Mouse (Mus musculus) embryo, embryonic 10 days (tissue): ENCODE results near the gene Dus3l.

Source experiments
- DNase-seq: peaks from one replicate; pipeline ENCODE4 v3.0.0-alpha.2; 2015; ENCODE audit warnings: low spot score

Dus3l gene

DNA sequence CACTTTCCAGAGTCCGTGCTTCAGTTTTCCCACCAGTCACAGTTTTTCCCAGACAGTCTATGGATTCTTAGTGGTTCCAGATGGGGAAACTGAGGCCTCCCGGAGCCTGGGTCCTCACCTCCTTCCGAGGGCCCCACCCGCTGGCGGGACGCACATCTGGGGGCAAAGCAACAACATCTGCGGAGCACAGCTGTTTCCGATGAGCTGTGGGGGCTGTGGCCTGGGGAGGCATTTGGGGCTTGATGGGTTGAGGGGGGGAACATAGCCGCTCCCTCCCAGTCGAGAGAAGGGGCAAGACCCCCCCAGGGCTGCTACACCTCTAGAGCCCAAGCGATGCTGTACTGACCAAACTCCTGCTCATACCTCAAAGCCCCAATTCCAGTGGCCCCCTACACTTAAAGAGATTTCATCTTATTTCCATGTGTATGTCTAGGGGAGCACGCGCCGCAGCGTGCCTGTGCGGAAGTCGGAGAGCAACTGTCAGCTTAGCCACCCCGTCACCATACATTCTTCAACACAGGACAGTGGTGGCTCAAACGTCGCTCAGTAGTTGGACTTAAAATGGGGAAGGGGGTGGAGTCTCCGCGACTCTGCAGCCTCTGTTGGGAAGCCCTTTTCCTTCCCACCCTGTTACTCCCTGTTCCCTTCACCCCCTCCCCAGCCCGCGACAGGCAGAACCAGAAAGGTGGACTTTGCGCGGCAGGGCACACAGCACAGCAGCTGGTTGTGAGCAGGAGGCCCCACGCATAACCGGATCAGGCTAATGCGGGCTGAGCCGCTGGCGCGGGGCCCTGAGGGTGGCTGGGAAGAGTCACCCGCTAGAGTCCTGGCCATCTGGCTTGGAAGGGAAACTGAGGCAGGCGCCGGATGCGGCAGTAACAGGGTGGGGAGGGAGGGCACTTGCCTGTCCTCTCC is 10.0 kb upstream of the Dus3l start:
- DNase-seq: peak; percentile 37

DNA sequence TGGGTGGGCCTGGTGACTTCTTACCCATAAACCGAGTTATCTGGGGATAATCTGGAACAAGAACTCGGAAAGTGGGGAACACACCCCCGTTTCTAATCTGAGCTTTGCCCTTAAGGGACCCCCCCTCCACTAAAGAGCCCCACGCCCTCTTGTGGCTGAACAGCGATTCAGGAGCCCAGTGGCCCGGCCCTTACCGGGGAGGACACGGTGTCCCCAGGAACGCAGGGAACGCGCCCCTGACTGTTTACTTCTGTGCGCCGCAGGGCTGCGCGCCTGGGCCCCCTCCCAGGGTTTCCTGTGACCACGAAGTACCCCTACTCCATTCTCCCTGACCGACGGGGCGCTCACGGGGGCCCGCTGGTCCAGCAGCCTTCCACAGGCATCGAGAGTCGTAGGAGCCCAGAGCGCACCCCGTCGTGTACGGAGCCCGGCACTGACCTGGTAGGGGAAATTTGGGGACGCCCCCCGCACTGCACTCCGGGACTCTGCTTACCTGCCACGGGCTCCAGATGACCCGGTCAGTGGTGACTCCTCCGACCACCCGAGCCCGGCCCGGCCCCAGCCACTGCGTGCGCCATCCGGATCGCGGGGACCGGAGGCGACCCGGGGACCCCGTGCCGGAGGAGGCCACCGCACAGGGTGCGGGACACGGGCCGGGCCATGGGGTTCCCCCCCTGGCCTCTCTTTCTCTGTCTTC is 7.7 kb upstream of the Dus3l start:
- DNase-seq: peak; percentile 23

DNA sequence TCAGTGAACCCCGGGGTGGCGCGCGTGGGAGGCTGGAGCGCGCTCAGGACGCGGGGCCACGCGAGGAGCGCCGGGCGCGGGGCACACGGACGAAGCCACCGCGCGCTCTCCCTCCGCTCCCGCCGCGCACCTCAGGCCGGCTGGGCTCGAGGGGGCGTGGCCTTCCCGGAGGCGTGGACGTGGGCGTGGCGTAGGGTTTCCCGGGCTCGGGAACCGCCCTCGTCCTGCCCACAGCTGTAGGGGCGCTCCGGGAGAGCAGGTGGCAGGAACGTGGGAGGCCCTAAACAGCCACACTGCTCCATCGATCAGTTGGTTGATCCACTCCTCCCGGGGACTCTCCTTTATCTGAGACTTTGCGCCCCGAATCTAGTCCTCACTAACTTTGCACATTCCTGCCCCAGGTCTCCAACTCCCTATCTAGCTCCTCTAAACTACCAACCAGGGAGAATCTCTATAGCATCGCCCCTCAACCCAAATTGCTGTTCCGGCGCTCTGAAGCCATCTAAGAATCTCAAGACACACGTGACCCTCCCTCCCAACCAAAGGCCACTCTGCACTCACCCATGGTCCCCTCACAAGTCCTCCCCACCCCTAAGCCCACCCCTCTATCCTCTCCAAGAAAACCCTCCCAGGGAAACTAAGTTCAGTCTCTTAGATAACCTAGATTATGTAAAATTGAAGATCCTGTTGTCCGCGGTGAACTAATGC is 7.0 kb upstream of the Dus3l start, which contains the start of gene Nrtn:
Gene Nrtn (minus strand): TSS at position 115 of the 708 bp plus-strand sequence.
- peak; percentile 92 for DNase-seq

DNA sequence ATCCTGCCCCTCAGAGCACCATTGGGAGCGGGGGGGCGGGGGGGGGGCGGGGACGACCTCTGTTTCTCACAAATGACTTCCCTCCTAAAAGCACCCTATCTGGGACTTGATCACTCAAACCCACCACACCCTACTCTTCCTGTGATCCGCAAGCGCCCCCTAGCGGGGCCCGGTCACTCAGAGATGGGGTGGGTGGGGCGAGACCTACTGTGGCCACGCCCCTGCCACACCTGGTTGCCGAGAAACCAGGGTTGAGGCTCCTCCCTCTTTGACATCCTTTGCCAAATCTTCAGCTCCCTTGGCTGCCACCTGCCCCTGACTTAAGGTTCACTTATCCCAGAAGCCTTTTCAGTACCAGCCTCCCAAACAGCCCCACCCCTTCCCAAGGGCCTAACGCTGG is 6.4 kb upstream of the Dus3l start:
- DNase-seq: peak; percentile 52

DNA sequence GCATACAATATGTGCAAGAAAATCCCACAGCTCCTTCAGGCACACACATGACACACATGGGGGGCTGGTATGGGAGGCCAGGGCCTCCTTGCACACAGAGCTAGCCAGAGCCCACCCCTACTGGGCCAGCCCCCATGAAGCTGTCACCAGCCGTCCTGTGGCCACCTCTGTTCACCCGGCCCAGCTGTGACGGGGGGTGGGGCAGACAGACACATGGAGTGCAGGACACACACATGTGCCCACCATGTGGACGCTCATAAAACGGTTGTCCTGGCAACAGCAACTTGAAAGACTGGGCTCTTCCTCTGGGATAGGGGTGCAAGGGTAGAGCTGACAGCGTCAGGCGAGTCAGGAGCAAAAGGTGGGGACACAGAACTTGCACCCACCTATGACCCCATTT is 5.3 kb upstream of the Dus3l start:
- peak; percentile 44 for DNase-seq

DNA sequence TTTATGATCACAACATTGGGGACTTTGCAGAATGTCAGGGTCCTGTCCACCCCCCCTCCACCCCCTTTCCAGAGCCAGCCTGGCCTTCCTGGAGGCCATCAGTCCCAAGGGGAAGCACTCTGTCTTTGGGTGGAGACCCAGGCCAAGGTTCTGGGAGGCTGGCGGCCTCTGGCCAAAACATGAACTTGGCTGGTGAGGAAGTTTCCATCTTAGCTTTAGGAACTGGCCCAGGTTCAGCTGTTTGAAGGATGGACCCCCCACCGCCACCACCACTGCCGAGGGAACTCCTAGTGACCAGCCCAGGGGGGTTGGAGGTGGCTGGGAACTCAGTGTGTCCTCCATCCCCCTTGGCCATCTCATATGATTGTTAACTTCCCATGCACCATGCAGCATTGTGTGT is 3.5 kb upstream of the Dus3l start:
- DNase-seq: no peak

DNA sequence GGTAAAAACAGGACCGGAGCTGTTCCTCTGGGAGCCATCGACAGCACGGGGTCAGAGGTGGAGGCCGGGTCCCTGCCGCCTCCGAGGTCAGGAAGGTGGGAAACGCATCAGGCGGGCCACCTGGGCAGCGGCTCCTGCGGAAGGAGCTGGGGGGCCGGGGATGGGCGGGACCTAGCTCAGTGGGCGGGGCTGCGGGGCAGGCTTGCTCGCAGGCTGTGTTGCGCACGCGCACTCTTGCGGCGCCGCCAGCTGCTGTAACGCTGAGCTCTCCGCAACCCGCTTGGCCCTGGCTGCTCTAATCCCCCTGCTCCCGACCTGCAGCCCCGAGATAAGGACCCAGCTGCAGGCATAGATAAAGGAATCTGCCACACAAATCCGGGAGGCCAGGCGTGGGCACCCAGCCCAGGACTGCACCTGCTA is 2.6 kb upstream of the Dus3l start:
- peak; percentile 95 for DNase-seq

DNA sequence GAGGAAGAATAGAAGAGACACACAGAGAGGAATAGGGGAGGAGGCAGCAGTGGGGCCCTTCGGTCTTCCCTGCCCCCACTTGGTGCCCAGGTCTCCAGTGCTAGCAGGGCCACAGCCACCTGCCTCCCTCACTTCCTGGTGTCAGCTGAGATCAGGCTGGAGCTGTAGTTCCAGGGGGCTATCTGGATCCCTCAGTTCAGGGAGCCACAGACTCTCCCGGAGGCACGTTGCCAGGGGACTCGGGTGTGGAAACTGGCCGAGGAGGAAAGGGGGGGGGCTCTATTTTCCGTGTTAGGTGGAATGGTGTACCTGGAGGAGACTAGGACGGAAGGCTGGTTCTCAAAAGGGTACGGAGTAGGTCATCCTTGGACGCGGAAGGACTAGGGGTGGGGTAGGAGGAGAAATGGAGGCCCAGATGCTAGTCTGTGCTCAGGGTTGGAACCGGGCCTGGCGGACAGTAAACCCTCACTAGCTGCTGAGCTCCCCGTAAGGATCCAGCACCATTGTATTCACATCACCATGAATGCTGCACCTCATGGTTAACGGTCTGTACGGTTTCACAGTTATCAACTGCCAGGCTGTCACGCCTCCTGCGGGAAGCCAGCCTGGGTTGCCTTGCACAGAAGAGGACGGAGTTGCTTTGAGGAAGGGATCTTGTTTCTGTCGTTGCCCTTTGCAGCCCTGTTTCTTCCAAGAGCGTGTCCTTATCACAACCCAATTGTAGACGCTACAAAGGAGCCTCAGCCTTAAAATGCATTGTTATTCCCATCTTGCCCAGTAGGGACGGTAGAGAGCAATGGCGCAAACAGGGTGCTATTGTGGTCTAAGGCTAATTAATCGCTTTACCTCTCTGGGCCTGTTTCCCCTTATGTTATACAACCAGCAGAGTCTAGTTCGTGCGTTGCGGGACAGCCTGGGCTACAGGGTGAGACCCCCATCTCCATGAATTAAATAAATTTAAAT is 1.5 kb upstream of the Dus3l start:
- DNase-seq: peak; percentile 78

DNA sequence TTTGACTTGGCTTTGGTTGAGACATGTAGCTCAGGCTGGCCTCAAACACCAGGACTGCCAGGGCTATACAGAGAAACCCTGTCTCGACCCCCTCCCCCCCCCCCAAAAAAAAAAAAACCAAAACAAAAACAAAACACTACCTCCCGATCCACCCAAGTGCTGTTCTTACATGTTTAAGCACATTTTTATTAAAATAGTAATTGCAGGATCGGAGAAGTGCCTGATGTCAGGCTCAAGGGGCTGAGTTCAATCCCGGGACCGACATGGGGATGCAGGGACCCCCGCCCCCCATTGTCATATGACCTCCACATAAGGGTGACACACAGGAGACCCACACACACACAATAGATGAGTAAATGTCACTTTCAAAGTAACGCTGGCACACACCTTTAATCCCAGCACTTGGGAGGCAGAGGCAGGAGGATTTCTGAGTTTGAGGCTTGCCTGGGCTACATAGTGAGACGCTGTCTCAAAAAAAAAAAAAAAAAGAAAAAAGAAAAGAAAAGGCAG is 761 bp upstream of the Dus3l start:
- DNase-seq: no peak

DNA sequence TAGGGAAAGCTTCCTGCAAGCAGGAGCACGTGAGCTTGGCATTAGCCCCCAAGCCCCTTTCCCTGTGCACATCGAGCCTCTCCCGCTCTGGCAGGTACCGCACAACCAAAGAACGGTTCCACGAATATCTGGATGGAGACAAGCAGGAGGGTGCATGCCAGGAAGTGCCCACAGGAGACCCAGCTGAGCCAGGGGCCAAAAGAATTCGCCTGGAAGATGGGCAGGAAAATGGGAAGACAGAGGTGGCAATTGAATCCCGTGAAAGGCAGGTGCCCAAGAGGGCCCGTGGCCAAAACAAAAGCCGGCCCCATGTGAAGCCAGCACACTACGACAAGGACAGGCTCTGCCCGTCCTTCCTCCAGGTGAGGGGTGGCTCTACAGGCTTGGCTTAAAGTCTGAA is 874 bp downstream of the Dus3l start:
- DNase-seq: no peak

DNA sequence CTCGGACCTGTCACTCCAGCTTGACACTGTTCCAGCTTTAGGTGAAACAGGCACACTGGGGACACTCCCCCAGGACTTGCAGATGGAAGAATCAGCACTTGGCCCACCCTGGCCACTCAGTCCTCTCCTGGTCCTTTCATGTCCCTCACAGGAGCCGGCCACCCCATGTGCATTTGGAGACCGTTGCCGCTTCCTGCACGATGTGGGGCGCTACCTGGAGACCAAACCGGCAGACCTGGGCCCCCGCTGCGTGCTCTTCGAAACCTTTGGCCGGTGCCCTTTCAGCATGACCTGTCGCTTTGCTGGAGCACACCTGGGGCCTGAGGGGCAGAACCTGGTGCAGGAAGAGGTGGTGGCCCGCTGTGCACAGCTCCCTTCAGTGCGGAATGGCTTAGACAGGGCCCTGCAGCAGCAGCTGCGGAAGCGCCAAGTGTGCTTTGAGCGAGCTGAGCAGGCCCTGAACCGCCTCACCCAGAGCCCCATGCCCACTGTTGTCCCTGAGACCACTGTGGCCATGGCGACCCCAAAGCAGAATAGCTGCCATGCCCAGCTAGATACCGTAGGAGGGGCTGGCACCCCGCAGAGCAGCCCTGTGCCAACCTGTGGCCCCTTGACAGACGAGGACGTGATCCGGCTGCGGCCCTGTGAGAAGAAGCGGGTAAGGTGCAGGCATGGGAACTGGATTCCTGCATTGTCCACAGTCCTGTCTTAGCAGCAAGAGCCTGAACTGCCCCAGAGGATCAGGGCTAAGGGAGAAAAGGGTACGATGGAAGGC is 2.3 kb downstream of the Dus3l start:
- DNase-seq: no peak

DNA sequence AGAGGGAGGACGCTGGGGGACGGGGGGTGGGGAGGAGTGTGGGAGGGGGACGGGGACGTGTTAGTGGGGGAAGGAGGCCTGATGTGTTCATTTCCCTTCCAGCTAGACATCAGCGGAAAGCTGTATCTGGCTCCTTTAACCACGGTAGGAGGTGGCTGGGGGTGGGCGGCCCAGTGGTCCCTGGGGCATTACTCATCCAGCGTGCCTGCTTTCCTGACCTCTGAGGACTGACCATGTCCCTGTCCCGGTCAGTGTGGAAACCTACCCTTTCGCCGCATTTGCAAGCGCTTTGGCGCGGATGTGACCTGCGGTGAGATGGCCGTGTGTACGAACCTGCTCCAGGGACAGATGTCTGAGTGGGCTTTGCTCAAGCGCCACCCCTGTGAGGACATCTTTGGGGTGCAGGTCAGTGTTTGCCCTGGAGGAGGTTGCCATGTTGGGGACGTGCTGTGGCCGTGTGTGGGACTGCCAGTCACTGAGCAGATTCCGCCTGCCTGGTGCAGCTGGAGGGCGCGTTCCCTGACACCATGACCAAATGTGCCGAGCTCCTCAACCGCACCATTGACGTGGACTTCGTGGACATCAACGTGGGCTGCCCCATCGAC is 3.1 kb downstream of the Dus3l start:
- no peak for DNase-seq

DNA sequence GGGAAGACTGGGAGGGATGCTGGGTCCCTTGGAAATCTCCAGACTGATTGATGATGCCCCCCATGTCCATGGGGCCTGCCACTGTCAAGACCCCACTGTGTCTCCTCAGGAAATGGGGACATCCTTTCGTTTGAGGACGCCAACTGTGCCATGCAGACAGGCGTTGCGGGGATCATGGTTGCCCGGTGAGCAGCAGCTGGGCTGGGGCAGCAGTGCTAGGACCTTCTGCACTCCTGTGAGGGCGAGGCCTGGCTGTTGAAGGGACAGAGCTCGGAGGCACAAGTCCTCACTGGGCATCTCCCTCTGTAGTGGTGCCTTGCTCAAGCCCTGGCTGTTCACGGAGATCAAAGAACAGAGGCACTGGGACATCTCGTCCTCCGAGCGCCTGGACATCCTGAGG is 4.4 kb downstream of the Dus3l start:
- DNase-seq: no peak

DNA sequence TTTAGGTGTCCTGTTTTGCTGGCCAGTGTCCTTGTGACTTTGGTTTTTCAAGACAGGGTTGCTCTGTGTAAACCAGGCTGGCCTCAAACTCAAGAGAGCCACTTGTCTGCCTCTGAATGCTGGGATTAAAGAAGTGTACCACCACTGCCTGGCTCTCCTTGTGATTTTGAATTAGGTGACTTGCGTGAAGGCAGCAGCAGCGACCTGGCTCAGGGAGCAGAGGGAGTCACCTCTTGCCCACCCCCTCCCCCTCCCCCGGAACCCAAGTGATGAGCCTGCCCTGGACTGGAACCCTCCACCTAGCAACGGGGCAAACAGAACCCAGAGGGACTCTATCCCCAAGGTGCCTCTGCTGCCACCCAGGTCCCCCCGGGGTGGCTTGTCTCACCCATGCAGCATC is 5.4 kb downstream of the Dus3l start, which contains the start of gene Prr22:
Gene Prr22 (plus strand): TSS at position 301 of the 400 bp plus-strand sequence.
- no peak for DNase-seq

DNA sequence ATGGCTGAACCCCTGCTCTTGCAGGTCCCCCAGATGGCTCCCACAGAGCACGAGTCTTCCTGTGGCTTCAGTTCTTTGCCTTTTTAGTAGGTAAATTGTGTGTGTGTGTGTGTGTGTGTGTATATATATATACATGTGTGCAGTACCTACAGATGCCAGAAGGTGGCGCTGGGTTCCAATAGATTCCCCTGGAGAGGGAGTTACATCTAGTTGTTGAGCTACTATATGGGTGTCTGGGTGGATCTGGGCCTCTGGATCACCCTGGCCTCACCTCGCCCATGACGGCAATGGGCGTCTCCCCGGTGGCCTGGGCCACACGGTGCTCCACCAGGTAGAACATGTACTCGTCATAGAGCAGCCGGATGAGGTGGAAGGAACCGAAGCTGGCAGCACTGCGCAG is 13.0 kb downstream of the Dus3l start:
- DNase-seq: no peak

DNA sequence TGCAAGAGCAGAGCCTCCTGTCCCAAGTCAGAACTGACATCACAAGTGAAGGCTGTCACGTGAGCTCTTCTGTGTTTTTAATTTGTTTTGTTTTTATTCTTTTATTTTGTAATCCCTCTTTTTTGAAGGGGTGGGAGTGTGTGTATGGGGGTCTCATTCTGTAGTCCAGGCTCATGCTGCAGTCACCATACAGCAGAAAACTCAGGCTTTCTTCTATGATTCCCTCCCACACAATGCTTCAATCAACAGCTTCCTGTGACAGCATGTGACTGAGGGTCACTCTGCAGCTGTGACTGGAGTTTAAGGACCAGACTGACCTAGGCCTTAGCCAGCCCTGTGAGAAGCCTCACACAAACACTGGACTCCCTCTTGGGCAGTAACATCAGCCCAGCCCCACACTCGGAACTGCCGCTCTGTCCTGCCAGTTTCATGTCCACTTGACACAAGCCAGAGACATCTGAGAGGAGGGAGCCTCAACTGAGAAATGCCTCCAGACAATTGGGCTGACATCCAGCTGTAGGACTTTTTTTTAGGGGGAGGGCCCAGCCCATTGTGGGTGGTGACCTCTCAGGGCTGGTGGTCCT is 14.3 kb downstream of the Dus3l start:
- peak; percentile 60 for DNase-seq

DNA sequence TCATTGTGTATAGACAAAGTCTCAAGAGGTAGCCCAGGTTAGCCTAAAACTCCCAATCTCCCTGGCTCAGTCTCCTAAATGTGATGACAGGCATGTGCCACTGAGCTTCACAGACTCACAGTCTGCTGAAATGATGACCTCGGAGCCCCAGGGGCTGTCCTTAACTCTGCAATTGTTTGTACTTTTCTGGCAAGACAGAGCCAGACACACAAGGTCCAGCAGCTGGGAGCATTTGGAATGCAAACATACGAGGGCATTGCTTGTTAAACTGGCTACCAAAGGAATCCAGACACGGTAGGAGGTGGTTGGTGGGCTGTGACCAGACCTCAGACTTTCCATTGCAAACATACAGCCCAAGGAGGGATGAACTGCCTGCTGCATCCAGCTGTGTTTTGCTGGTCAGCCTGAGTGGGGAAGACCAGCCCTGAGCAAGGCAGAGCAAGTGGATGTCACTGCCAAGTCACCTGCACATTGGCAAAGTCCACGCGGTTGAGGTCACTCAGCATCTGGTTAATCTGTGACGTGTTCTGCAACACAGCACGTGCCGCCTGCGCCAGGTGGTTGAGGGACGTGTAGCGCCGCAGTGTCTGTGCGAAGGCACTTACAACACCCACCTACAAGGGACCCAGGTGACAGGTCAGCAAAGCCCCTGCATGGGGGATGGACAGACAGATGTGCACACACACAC is 15.9 kb downstream of the Dus3l start:
- DNase-seq: no peak

DNA sequence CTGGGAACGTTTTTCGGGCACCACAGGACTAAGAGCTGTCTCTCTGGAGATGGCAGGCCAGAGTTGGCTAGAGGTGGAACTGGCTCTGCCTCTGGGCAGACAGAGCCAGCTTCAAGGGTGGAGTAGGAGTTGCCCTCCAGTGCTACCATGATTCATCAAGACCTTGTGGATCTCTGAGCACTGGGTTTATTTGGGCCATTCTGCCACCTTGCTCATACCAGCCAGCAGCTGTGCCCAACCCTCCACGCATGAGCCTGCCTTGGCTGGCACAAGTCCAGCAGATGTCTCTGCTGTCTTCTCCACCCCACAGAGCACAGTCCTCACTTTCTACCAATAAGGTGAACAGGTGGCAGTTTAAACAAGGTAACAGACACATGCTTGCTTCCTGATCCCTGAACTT is 24.3 kb downstream of the Dus3l start:
- no peak for DNase-seq

DNA sequence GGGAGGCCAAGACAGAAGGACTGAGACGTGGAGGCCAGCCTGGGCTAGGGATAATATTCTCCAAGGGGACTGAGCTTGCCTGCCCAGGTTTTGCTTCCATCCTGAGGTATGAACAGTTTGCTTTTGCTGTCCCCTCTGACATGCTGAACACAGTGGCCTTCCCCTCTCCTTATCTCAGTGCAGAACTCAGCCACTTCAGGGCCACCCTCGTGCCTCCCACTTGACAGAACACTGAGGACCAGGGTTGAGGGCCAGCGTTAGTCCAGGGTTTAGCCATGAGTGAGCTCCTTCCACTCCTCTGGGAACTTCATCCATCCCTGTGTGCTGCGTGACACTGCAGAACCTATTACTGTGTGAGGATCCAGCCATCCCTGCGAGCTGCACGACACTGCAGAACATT is 24.7 kb downstream of the Dus3l start:
- no peak for DNase-seq
